ENCODE assay signal across 8 mouse cellular contexts in the genomic region with DNA sequence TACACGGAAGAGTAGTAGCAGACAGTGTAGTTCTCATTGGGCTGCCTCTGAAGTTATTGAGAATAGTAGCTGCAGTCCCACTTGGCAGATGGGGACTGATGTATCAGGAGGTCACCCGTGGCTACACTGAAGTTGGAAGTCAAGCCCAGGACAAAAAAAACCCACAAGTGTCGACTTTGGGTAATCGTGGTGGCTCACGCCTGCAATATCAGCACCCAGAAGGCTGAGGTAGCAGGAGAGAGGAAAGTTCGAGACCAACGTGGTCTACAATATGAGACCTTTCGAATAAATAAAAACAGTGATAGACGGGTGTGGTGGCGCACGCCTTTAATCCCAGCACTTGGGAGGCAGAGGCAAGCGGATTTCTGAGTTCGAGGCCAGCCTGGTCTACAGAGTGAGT. TPM values are rescaled to one million over a fixed set of nuclear protein-coding genes. Genes with fewer than 3 reads are reported as not detected.
DNase-seq lines count a peak whose midpoint lies in the region; ATAC-seq lines count a peak whose summit lies in the region.

No protein-coding gene starts in this region.

- H3K36me3 ChIP-seq in kidney, embryonic 15.5 days, result no peaks in the 10 kb centered on the region
- no peaks in the 10 kb centered on the region for H3K36me3 ChIP-seq in hindbrain, embryonic 10.5 days
- no peaks in the 10 kb centered on the region for H3K36me3 ChIP-seq in midbrain, embryonic 12.5 days

- peaks cover 8% of the 10 kb centered on the region for H3K4me1 ChIP-seq in kidney, embryonic 15.5 days
- H3K4me1 ChIP-seq in hindbrain, embryonic 10.5 days (replicated peaks), result peaks cover 28% of the 10 kb centered on the region
- peaks cover 2% of the 10 kb centered on the region for H3K4me1 ChIP-seq in midbrain, embryonic 12.5 days

- no peak for DNase-seq in kidney, postnatal 36 days
- peak; percentile 54 for DNase-seq in MEL-GATA-1-ER (ENCODE audit: extremely low read depth, low read depth)
- DNase-seq in hindbrain, embryonic 10.5 days (ENCODE audit: low spot score), result no peak
- DNase-seq in urinary bladder, adult 2 months (ENCODE audit: low spot score), result no peak
- no peak for DNase-seq in right cerebral cortex, postnatal 36 days (ENCODE audit: low spot score in 2 of 2)

- peak overlapping the region; percentile 63; the same call in 1 of the 2 replicates for H3K9ac ChIP-seq in kidney, embryonic 15.5 days
- no peak overlapping the region for H3K9ac ChIP-seq in midbrain, embryonic 12.5 days (replicated peaks)

- H3K27me3 ChIP-seq in kidney, embryonic 15.5 days, result 0 out of 2 replicates have a peak, but pooled peaks cover 5% of the 10 kb centered on the region
- H3K27me3 ChIP-seq in hindbrain, embryonic 10.5 days (ENCODE audit: insufficient read depth, poor library complexity, severe bottlenecking), result no peaks in the 10 kb centered on the region
- H3K27me3 ChIP-seq in midbrain, embryonic 12.5 days, result peaks cover 6% of the 10 kb centered on the region; the same call in 1 of the 2 replicates

- H3K27ac ChIP-seq in kidney, embryonic 15.5 days, result peak overlapping the region; percentile 30; the same call in 1 of the 2 replicates
- peak overlapping the region; percentile 88; the same call in 1 of the 2 replicates for H3K27ac ChIP-seq in hindbrain, embryonic 10.5 days
- no peak overlapping the region for H3K27ac ChIP-seq in midbrain, embryonic 12.5 days (replicated peaks)

- 46% methylated on average over 13 of the region's 13 CpGs for WGBS in kidney, embryonic 15.5 days
- WGBS in hindbrain, embryonic 10.5 days, result 48% methylated on average over 13 of the region's 13 CpGs
- WGBS in midbrain, embryonic 12.5 days, result 50% methylated on average over 13 of the region's 13 CpGs

- peak overlapping the region; percentile 63 for H3K4me3 ChIP-seq in kidney, embryonic 15.5 days (replicated peaks)
- H3K4me3 ChIP-seq in hindbrain, embryonic 10.5 days, result peak overlapping the region; percentile 74
- peak overlapping the region; percentile 47 for H3K4me3 ChIP-seq in midbrain, embryonic 12.5 days

- peak overlapping the region; percentile 82 for H3K4me2 ChIP-seq in kidney, embryonic 15.5 days
- H3K4me2 ChIP-seq in midbrain, embryonic 12.5 days (replicated peaks), result peak overlapping the region; percentile 56

- H3K9me3 ChIP-seq in kidney, embryonic 15.5 days (replicated peaks), result no peaks in the 10 kb centered on the region
- no peaks in the 10 kb centered on the region for H3K9me3 ChIP-seq in hindbrain, embryonic 10.5 days
- H3K9me3 ChIP-seq in midbrain, embryonic 12.5 days, result no peaks in the 10 kb centered on the region

- no peak for ATAC-seq in kidney, embryonic 15.5 days (replicated peaks; ENCODE audit: low FRiP score)
- ATAC-seq in midbrain, embryonic 12.5 days (ENCODE audit: low FRiP score, low read depth), result no peak
- no peak for ATAC-seq in megakaryocyte progenitor cell, adult 5-6 weeks (replicated peaks; ENCODE audit: poor library complexity)

RNA-seq across cellular contexts. Expression of a gene that starts 5.4 kb away (rescaled TPM):
- 183 and 189 TPM in 2 replicates for polyA plus RNA-seq in kidney, embryonic 15.5 days (2015; fragmentation: Nextera tagmentation; extraction: Ambion mirVana)
- 222 and 268 TPM in 2 replicates for polyA plus RNA-seq in hindbrain, embryonic 10.5 days (2016; fragmentation: Nextera tagmentation; extraction: Ambion mirVana)
- 280 and 292 TPM in 2 replicates for polyA plus RNA-seq in midbrain, embryonic 12.5 days (2016; fragmentation: Nextera tagmentation; extraction: Ambion mirVana)
- 73.8 and 74.5 TPM in 2 replicates for total RNA-seq in megakaryocyte progenitor cell, adult 5-6 weeks (2015)
- total RNA-seq in megakaryocyte progenitor cell, adult 5-6 weeks (2017), result 65.9 and 78.6 TPM in 2 replicates
- polyA plus RNA-seq in urinary bladder, adult 2 months (2012; rRNA removed), result 52.4 and 97.9 TPM in 2 replicates

RNA-seq across cellular contexts. Expression of a gene that starts 6.1 kb away (rescaled TPM):
- polyA plus RNA-seq in kidney, embryonic 15.5 days (2015; fragmentation: Nextera tagmentation; extraction: Ambion mirVana), result 16.6 and 17.5 TPM in 2 replicates
- polyA plus RNA-seq in hindbrain, embryonic 10.5 days (2016; fragmentation: Nextera tagmentation; extraction: Ambion mirVana), result 16.7 and 18.8 TPM in 2 replicates
- polyA plus RNA-seq in midbrain, embryonic 12.5 days (2016; fragmentation: Nextera tagmentation; extraction: Ambion mirVana), result 20.3 and 22.8 TPM in 2 replicates
- total RNA-seq in megakaryocyte progenitor cell, adult 5-6 weeks (2015), result 6.0 and 6.6 TPM in 2 replicates
- 6.9 and 7.1 TPM in 2 replicates for total RNA-seq in megakaryocyte progenitor cell, adult 5-6 weeks (2017)
- 25.6 and 33.8 TPM in 2 replicates for polyA plus RNA-seq in urinary bladder, adult 2 months (2012; rRNA removed)

RNA-seq across cellular contexts. Expression of a gene that starts 40.6 kb away (rescaled TPM):
- not detected in 2 replicates for polyA plus RNA-seq in kidney, embryonic 15.5 days (2015; fragmentation: Nextera tagmentation; extraction: Ambion mirVana)
- 0.17 TPM in 1 of 2 replicates, not detected in the other for polyA plus RNA-seq in hindbrain, embryonic 10.5 days (2016; fragmentation: Nextera tagmentation; extraction: Ambion mirVana)
- not detected in 2 replicates for polyA plus RNA-seq in midbrain, embryonic 12.5 days (2016; fragmentation: Nextera tagmentation; extraction: Ambion mirVana)
- not detected in 2 replicates for total RNA-seq in megakaryocyte progenitor cell, adult 5-6 weeks (2015)
- not detected in 2 replicates for total RNA-seq in megakaryocyte progenitor cell, adult 5-6 weeks (2017)
- polyA plus RNA-seq in urinary bladder, adult 2 months (2012; rRNA removed), result not detected in 2 replicates
